27 mouse cellular contexts compared by ENCODE assay signal in genomic region chr14:96838910-96839309, GRCm38 (mm10).
DNase-seq lines count a peak whose midpoint lies in the region; ATAC-seq and TF ChIP-seq lines count a peak whose summit lies in the region.
"Had no signal": no experiment of that assay in that cellular context is flagged by ENCODE, and none has a peak within 500 bp of the region (broad histone marks: within the 10 kb centered on the region; RNA-seq: fewer than 3 reads in every experiment).

No protein-coding gene starts in this region.

- no peak overlapping the region for H3K27ac ChIP-seq in midbrain, postnatal 0 days (ENCODE audit: low read depth, low read length)
- H3K27ac ChIP-seq in midbrain, embryonic 15.5 days, result no peak overlapping the region
- H3K27ac ChIP-seq: embryonic facial prominence, embryonic 10.5 days; embryonic facial prominence, embryonic 13.5 days; forebrain, embryonic 12.5 days; forebrain, embryonic 15.5 days; heart, embryonic 15.5 days; hindbrain, embryonic 10.5 days; hindbrain, embryonic 13.5 days; intestine, embryonic 15.5 days had no signal

- H3K27me3 ChIP-seq in midbrain, postnatal 0 days (ENCODE audit: insufficient read depth, low read length), result no peaks in the 10 kb centered on the region
- no peaks in the 10 kb centered on the region for H3K27me3 ChIP-seq in midbrain, embryonic 15.5 days (replicated peaks)
- H3K27me3 ChIP-seq: embryonic facial prominence, embryonic 13.5 days; forebrain, embryonic 12.5 days; forebrain, embryonic 15.5 days; heart, embryonic 12.5 days; heart, embryonic 15.5 days; hindbrain, embryonic 13.5 days; intestine, embryonic 15.5 days had no signal

- H3K36me3 ChIP-seq in midbrain, postnatal 0 days (ENCODE audit: insufficient read depth, low read length), result no peaks in the 10 kb centered on the region
- H3K36me3 ChIP-seq in midbrain, embryonic 15.5 days (replicated peaks), result no peaks in the 10 kb centered on the region
- H3K36me3 ChIP-seq: embryonic facial prominence, embryonic 10.5 days; embryonic facial prominence, embryonic 13.5 days; forebrain, embryonic 12.5 days; forebrain, embryonic 15.5 days; heart, embryonic 12.5 days; heart, embryonic 15.5 days; hindbrain, embryonic 10.5 days; hindbrain, embryonic 13.5 days; intestine, embryonic 15.5 days had no signal

- WGBS in midbrain, postnatal 0 days, result 75% methylated on average over 2 of the region's 2 CpGs
- WGBS in midbrain, embryonic 15.5 days, result 88% methylated on average over 2 of the region's 2 CpGs

- no peaks in the 10 kb centered on the region for H3K4me1 ChIP-seq in midbrain, postnatal 0 days (ENCODE audit: insufficient read depth, low read length)
- no peaks in the 10 kb centered on the region for H3K4me1 ChIP-seq in midbrain, embryonic 15.5 days
- H3K4me1 ChIP-seq: embryonic facial prominence, embryonic 10.5 days; embryonic facial prominence, embryonic 13.5 days; forebrain, embryonic 12.5 days; forebrain, embryonic 15.5 days; heart, embryonic 12.5 days; heart, embryonic 15.5 days; hindbrain, embryonic 13.5 days; intestine, embryonic 15.5 days had no signal

- TF ChIP-seq CTCF in midbrain, postnatal 0 days (IDR thresholded peaks at IDR 0.05), result no peak
- no peak for TF ChIP-seq CTCF in brain, embryonic 14.5 days (IDR thresholded peaks at IDR 0.05; ENCODE audit: borderline replicate concordance, extremely low read depth, insufficient read depth, insufficient read length)

- no peak overlapping the region for H3K9ac ChIP-seq in midbrain, postnatal 0 days (replicated peaks; ENCODE audit: low read length, poor library complexity, severe bottlenecking)
- no peak overlapping the region for H3K9ac ChIP-seq in midbrain, embryonic 15.5 days
- H3K9ac ChIP-seq: embryonic facial prominence, embryonic 13.5 days; forebrain, embryonic 12.5 days; forebrain, embryonic 15.5 days; heart, embryonic 12.5 days; heart, embryonic 15.5 days; hindbrain, embryonic 13.5 days; intestine, embryonic 15.5 days had no signal

- no peak for TF ChIP-seq POLR2A in brain, embryonic 14.5 days (IDR thresholded peaks at IDR 0.05; ENCODE audit: borderline replicate concordance, extremely low read depth, insufficient read depth, insufficient read length, poor library complexity, severe bottlenecking)

- ATAC-seq in midbrain, postnatal 0 days (ENCODE audit: low FRiP score), result no peak
- no peak for ATAC-seq in midbrain, embryonic 15.5 days (replicated peaks)
- ATAC-seq: activated CD4-positive, CD25-positive, alpha-beta regulatory T cell, adult 4 months; CD4-positive, CD25-positive, alpha-beta regulatory T cell, adult 4 months; forebrain, embryonic 15.5 days; hindbrain, embryonic 16.5 days; intestine, embryonic 15.5 days had no signal

- no peak overlapping the region for H3K4me3 ChIP-seq in midbrain, postnatal 0 days (ENCODE audit: low read depth, low read length)
- no peak overlapping the region for H3K4me3 ChIP-seq in midbrain, embryonic 15.5 days
- H3K4me3 ChIP-seq: embryonic facial prominence, embryonic 10.5 days; embryonic facial prominence, embryonic 13.5 days; erythroblast, embryonic 14.5 days; forebrain, embryonic 12.5 days; forebrain, embryonic 15.5 days; heart, embryonic 12.5 days; heart, embryonic 15.5 days; hindbrain, embryonic 10.5 days; hindbrain, embryonic 13.5 days; intestine, embryonic 15.5 days had no signal

- H3K4me2 ChIP-seq in midbrain, postnatal 0 days (ENCODE audit: low read depth, low read length, poor library complexity, severe bottlenecking), result no peak overlapping the region
- no peak overlapping the region for H3K4me2 ChIP-seq in midbrain, embryonic 15.5 days
- H3K4me2 ChIP-seq: embryonic facial prominence, embryonic 13.5 days; forebrain, embryonic 12.5 days; forebrain, embryonic 15.5 days; heart, embryonic 12.5 days; heart, embryonic 15.5 days; hindbrain, embryonic 13.5 days; intestine, embryonic 15.5 days had no signal

- peak; percentile 49 to 63 for DNase-seq in cerebellum, postnatal 14 days
- no peak for DNase-seq in cerebellum, adult 8-10 months
- peak; percentile 3 for DNase-seq in midbrain, postnatal 0 days (ENCODE audit: low spot score)
- DNase-seq in brain, embryonic 14.5 days (ENCODE audit: low read depth), result peak; percentile 2
- no peak for DNase-seq in left cerebral cortex, adult 11 months (ENCODE audit: low spot score)
- DNase-seq: adrenal gland, adult 8-10 months; adrenal gland, postnatal 25 days; embryo, embryonic 11 days; gastrocnemius, postnatal 25 days; heart, adult 18-20 months; heart, postnatal 10 days; heart, postnatal 36 days; kidney, adult 18-20 months had no signal

- H3K9me3 ChIP-seq in midbrain, postnatal 0 days (ENCODE audit: low read length), result no peaks in the 10 kb centered on the region
- H3K9me3 ChIP-seq in midbrain, embryonic 15.5 days, result no peaks in the 10 kb centered on the region
- H3K9me3 ChIP-seq: embryonic facial prominence, embryonic 10.5 days; embryonic facial prominence, embryonic 13.5 days; forebrain, embryonic 12.5 days; forebrain, embryonic 15.5 days; heart, embryonic 12.5 days; heart, embryonic 15.5 days; hindbrain, embryonic 10.5 days; hindbrain, embryonic 13.5 days; intestine, embryonic 15.5 days had no signal

Comparison
In these comparisons a context has a peak if more than half of its experiments do, and no peak if none do; other contexts are left out.
1. DNase-seq: peak in cerebellum, postnatal 14 days (2 of 2), midbrain, postnatal 0 days (single experiment) and brain, embryonic 14.5 days (single experiment); none in cerebellum, adult 8-10 months (single experiment) and left cerebral cortex, adult 11 months (single experiment).